In genomic region chr8:124827387-124827786, GRCm38 (mm10) we compare ENCODE assay signal across 8 mouse cellular contexts. TPM values are rescaled to one million over a fixed set of nuclear protein-coding genes. Genes with fewer than 3 reads are reported as not detected.
A peak's percentile ranks its signal among the peaks of the same experiment; 100 is the strongest.
DNase-seq lines count a peak whose midpoint lies in the region; ATAC-seq and TF ChIP-seq lines count a peak whose summit lies in the region.

No protein-coding gene starts in this region.

- intact Hi-C loops in heart, postnatal 14 days (cut with DNase I) = loop anchor here (5.0 kb wide), 2 partner anchors 90 to 210 kb away; no protein-coding TSS in a partner anchor

- H3K27me3 ChIP-seq in intestine, embryonic 14.5 days (replicated peaks; ENCODE audit: control insufficient read depth, insufficient read depth, low read length) = no peaks in the 10 kb centered on the region
- 0 out of 2 replicates have a peak, but pooled peaks cover 2% of the 10 kb centered on the region for H3K27me3 ChIP-seq in intestine, embryonic 16.5 days (replicated peaks; ENCODE audit: control insufficient read depth, insufficient read depth, low read length)
- H3K27me3 ChIP-seq in Patski = no peaks in the 10 kb centered on the region
- H3K27me3 ChIP-seq in splenic B cell, adult 2 months (ENCODE audit: control insufficient read depth, insufficient read depth, low read length, poor library complexity, severe bottlenecking) = no peaks in the 10 kb centered on the region

- no peak for TF ChIP-seq CTCF in Patski (IDR thresholded peaks at IDR 0.05)

- DNase-seq in intestine, embryonic 14.5 days (ENCODE audit: low spot score) = peak; percentile 81
- peak; percentile 50 for DNase-seq in Patski (ENCODE audit: low read depth, low spot score)
- peak; percentile 76 to 86 for DNase-seq in cerebellum, postnatal 25 days
- peak; percentile 60 to 80 for DNase-seq in heart, postnatal 14 days
- peak; percentile 19 for DNase-seq in layer of hippocampus, adult 9-11 months
- DNase-seq in splenic B cell, adult 2 months (ENCODE audit: low read depth, low spot score) = peak; percentile 69

- POLR2A ChIA-PET in Patski (lab: Charles Lee) = interaction anchor here (0.6 to 1.9 kb wide), 3 partner anchors 86 to 1908 kb away, joined by 3 to 5 read pairs (median 3); no protein-coding TSS in a partner anchor

- WGBS in intestine, embryonic 14.5 days = 3% methylated on average over 5 of the region's 5 CpGs
- WGBS in intestine, embryonic 16.5 days = 3% methylated on average over 5 of the region's 5 CpGs

- H3K36me3 ChIP-seq in intestine, embryonic 14.5 days (ENCODE audit: control insufficient read depth, insufficient read depth, low read length) = no peaks in the 10 kb centered on the region
- H3K36me3 ChIP-seq in intestine, embryonic 16.5 days (ENCODE audit: control insufficient read depth, insufficient read depth, low read length) = no peaks in the 10 kb centered on the region
- no peaks in the 10 kb centered on the region for H3K36me3 ChIP-seq in splenic B cell, adult 2 months (ENCODE audit: control insufficient read depth, insufficient read depth, low read length, poor library complexity, severe bottlenecking)

- in situ Hi-C loops in Patski (cut with MboI; ENCODE audit: low pct_unique_long_range_greater_than_20kb) = loop anchor here (5.0 kb wide), 2 partner anchors 90 to 210 kb away; no protein-coding TSS in a partner anchor

- no peak overlapping the region for H3K27ac ChIP-seq in intestine, embryonic 14.5 days (ENCODE audit: low read depth)
- no peak overlapping the region for H3K27ac ChIP-seq in intestine, embryonic 16.5 days (ENCODE audit: low read length)

- H3K4me3 ChIP-seq in intestine, embryonic 14.5 days (ENCODE audit: low read depth, low read length) = no peak overlapping the region
- H3K4me3 ChIP-seq in intestine, embryonic 16.5 days (ENCODE audit: low read length) = no peak overlapping the region

- no peak overlapping the region for H3K4me2 ChIP-seq in intestine, embryonic 14.5 days (ENCODE audit: low read length)
- no peak overlapping the region for H3K4me2 ChIP-seq in intestine, embryonic 16.5 days (ENCODE audit: low read depth, low read length)

- no peaks in the 10 kb centered on the region for H3K9me3 ChIP-seq in intestine, embryonic 14.5 days (ENCODE audit: control insufficient read depth, low read length)
- no peaks in the 10 kb centered on the region for H3K9me3 ChIP-seq in intestine, embryonic 16.5 days (ENCODE audit: control insufficient read depth, low read length)

- CTCF ChIA-PET in Patski (lab: Charles Lee) = interaction anchor here (0.8 to 2.9 kb wide), 8 partner anchors 8 to 87 kb away, joined by 3 to 13 read pairs (median 4); no protein-coding TSS in a partner anchor

- no peaks in the 10 kb centered on the region for H3K4me1 ChIP-seq in intestine, embryonic 14.5 days (replicated peaks; ENCODE audit: control insufficient read depth, insufficient read depth, low read length)
- H3K4me1 ChIP-seq in intestine, embryonic 16.5 days (ENCODE audit: control insufficient read depth, insufficient read depth, low read length) = no peaks in the 10 kb centered on the region

- no peak for ATAC-seq in intestine, embryonic 14.5 days (replicated peaks; ENCODE audit: low FRiP score, low TSS enrichment, low read depth)
- no peak for ATAC-seq in intestine, embryonic 16.5 days
- peak; percentile 28 for ATAC-seq in Patski
- peak; percentile 60 for ATAC-seq in megakaryocyte, adult 5-6 weeks (ENCODE audit: poor library complexity, severe bottlenecking)

- H3K9ac ChIP-seq in intestine, embryonic 14.5 days (ENCODE audit: low read length) = no peak overlapping the region
- H3K9ac ChIP-seq in intestine, embryonic 16.5 days (ENCODE audit: low read depth, low read length) = no peak overlapping the region

RNA-seq across cellular contexts. Expression of gene Trim67, which starts 34.5 kb away (rescaled TPM):
- polyA plus RNA-seq in intestine, embryonic 14.5 days (2014; fragmentation: Nextera tagmentation; extraction: Ambion mirVana) = 0.78 and 1.2 TPM in 2 replicates
- polyA plus RNA-seq in intestine, embryonic 16.5 days (2015; fragmentation: Nextera tagmentation; extraction: Ambion mirVana) = 0.32 and 0.38 TPM in 2 replicates
- 0.33 TPM for polyA plus RNA-seq in Patski (2021)
- under 1 TPM; 0.37 to 0.84 TPM for total RNA-seq in heart, postnatal 14 days (2021)
- total RNA-seq in megakaryocyte, adult 5-6 weeks (2015) = not detected in 2 replicates
- total RNA-seq in megakaryocyte, adult 5-6 weeks (2017) = 0.04 TPM in 1 of 2 replicates, not detected in the other

RNA-seq across cellular contexts. Expression of gene Gnpat, which starts 35.4 kb away (rescaled TPM):
- 103 and 105 TPM in 2 replicates for polyA plus RNA-seq in intestine, embryonic 14.5 days (2014; fragmentation: Nextera tagmentation; extraction: Ambion mirVana)
- 75.4 and 83.6 TPM in 2 replicates for polyA plus RNA-seq in intestine, embryonic 16.5 days (2015; fragmentation: Nextera tagmentation; extraction: Ambion mirVana)
- 102 TPM for polyA plus RNA-seq in Patski (2021)
- 100 to 1,000 TPM; 148 to 164 TPM for total RNA-seq in heart, postnatal 14 days (2021)
- total RNA-seq in megakaryocyte, adult 5-6 weeks (2015) = 44.3 and 54.3 TPM in 2 replicates
- 43.9 and 50.3 TPM in 2 replicates for total RNA-seq in megakaryocyte, adult 5-6 weeks (2017)

RNA-seq across cellular contexts. Expression of gene 2810004N23Rik, which starts 35.5 kb away (rescaled TPM):
- 45.2 and 46.4 TPM in 2 replicates for polyA plus RNA-seq in intestine, embryonic 14.5 days (2014; fragmentation: Nextera tagmentation; extraction: Ambion mirVana)
- 41.7 and 42.8 TPM in 2 replicates for polyA plus RNA-seq in intestine, embryonic 16.5 days (2015; fragmentation: Nextera tagmentation; extraction: Ambion mirVana)
- polyA plus RNA-seq in Patski (2021) = 43.0 TPM
- total RNA-seq in heart, postnatal 14 days (2021) = 10 to 100 TPM; 36.4 to 37.8 TPM
- 11.6 and 13.2 TPM in 2 replicates for total RNA-seq in megakaryocyte, adult 5-6 weeks (2015)
- total RNA-seq in megakaryocyte, adult 5-6 weeks (2017) = 23.9 and 24.4 TPM in 2 replicates

Comparison
In these comparisons a context has a peak if more than half of its experiments do, and no peak if none do; other contexts are left out.
1. ATAC-seq: peak in Patski (single experiment) and megakaryocyte, adult 5-6 weeks (single experiment); none in intestine, embryonic 14.5 days (single experiment) and intestine, embryonic 16.5 days (single experiment).
2. DNase-seq: peak in every context shown above with its lines; median percentile 81 in intestine, embryonic 14.5 days; 81 in cerebellum, postnatal 25 days; 70 in heart, postnatal 14 days; 69 in splenic B cell, adult 2 months; 50 in Patski; 19 in layer of hippocampus, adult 9-11 months.